Mouse (Mus musculus): ENCODE measurements at regions not wholly inside any gene's neighbourhood (a gene's known extent, or its start where the extent isn't known, plus 50 kb on each side); places are given as distances from the start of the nearest gene placed in this dataset.

DNA sequence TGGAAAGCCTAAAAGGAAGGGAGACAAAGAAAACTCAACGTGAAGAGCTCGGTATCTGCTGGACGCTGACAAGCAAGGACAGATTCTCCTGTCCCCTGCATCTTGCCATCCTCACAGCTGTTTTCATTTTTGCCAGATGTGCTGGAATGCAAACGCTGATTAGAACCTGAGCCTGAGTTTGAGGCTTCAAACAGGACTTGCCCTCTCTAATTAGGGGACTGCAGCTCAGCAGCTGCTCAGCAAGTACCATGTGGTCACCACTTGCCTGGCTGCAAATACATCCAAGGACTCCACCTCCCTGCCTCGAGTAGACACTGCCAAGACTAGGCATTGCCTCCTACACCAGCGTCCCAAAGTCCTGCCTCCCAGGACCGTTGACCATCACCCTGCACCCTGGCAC is 140.7 kb downstream of the Cdc5l start:
- TF ChIP-seq POLR2A (IDR thresholded peaks at IDR 0.05; ENCODE audit: borderline replicate concordance, control insufficient read depth, low read depth, low read length) (no peak), CTCF (IDR thresholded peaks at IDR 0.05; ENCODE audit: control insufficient read depth, insufficient read depth, low read length) (no peak; the same call in 1 of the 2 replicates)

Measured in bone marrow, adult 2 months (tissue).